ENCODE assay signal across 13 mouse cellular contexts in genomic region chr14:94912326-94912725, GRCm38 (mm10).
"Had no signal": no experiment of that assay in that cellular context is flagged by ENCODE, and none has a peak within 500 bp of the region (broad histone marks: within the 10 kb centered on the region; RNA-seq: fewer than 3 reads in every experiment).

No protein-coding gene starts in this region.

- H3K36me3 ChIP-seq: kidney, embryonic 15.5 days; limb, embryonic 10.5 days; liver, embryonic 15.5 days; lung, embryonic 15.5 days; neural tube, embryonic 12.5 days had no signal

- H3K27me3 ChIP-seq: kidney, embryonic 15.5 days; liver, embryonic 15.5 days; lung, embryonic 15.5 days; neural tube, embryonic 12.5 days had no signal

- H3K27ac ChIP-seq: kidney, embryonic 15.5 days; limb, embryonic 10.5 days; liver, embryonic 15.5 days; lung, embryonic 15.5 days; neural tube, embryonic 12.5 days had no signal

- H3K4me1 ChIP-seq: kidney, embryonic 15.5 days; limb, embryonic 10.5 days; liver, embryonic 15.5 days; lung, embryonic 15.5 days; neural tube, embryonic 12.5 days had no signal

- H3K4me2 ChIP-seq: kidney, embryonic 15.5 days; liver, embryonic 11.5 days; liver, embryonic 15.5 days; lung, embryonic 15.5 days; neural tube, embryonic 12.5 days had no signal

- H3K9me3 ChIP-seq: kidney, embryonic 15.5 days; limb, embryonic 10.5 days; liver, embryonic 15.5 days; lung, embryonic 15.5 days; neural tube, embryonic 12.5 days had no signal

- H3K4me3 ChIP-seq: kidney, embryonic 15.5 days; limb, embryonic 10.5 days; liver, embryonic 15.5 days; lung, embryonic 15.5 days; neural tube, embryonic 12.5 days had no signal

- H3K9ac ChIP-seq: kidney, embryonic 15.5 days; liver, embryonic 15.5 days; lung, embryonic 15.5 days; neural tube, embryonic 12.5 days had no signal

- DNase-seq: kidney, adult 18-20 months; kidney, postnatal 14 days; midbrain, embryonic 14.5 days; right cerebral cortex, postnatal 4 days; spleen, adult 18-20 months; thymus, adult 2 months; thymus, postnatal 25 days had no signal
